Mouse (Mus musculus) erythroblast, embryonic 14.5 days (primary cell): ENCODE measurements at regions not wholly inside any gene's neighbourhood (a gene's known extent, or its start where the extent isn't known, plus 50 kb on each side); places are given as distances from the start of the nearest gene placed in this dataset.

ENCODE experiments used
- H3K27me3 ChIP-seq: 2 replicates; pipeline ENCODE4 v1.6.1; 2012; ENCODE audit warnings: inconsistent platforms; ENCODE audit not compliant: control insufficient read depth
- H3K36me3 ChIP-seq: 2 replicates; pipeline ENCODE4 v1.6.1; 2012; ENCODE audit warnings: mild to moderate bottlenecking, inconsistent platforms; ENCODE audit not compliant: control insufficient read depth
- H3K4me1 ChIP-seq: 2 replicates; pipeline ENCODE4 v1.6.1; 2012; ENCODE audit warnings: inconsistent platforms; ENCODE audit not compliant: control insufficient read depth
- H3K4me3 ChIP-seq: replicated peaks from 2 replicates; pipeline ENCODE3; 2012; ENCODE audit warnings: moderate library complexity, mild to moderate bottlenecking, inconsistent platforms
- H3K9me3 ChIP-seq: 2 replicates; pipeline ENCODE4 v1.6.1; 2012; ENCODE audit warnings: low read length, inconsistent platforms, mixed read lengths; ENCODE audit not compliant: control insufficient read depth
- GATA1 ChIP-seq: IDR thresholded peaks from 2 replicates; pipeline ENCODE4 v1.6.1; 2012; ENCODE audit warnings: low read length, inconsistent platforms, mixed read lengths
- TAL1 ChIP-seq: IDR thresholded peaks from 3 replicates; pipeline ENCODE4 v1.6.1; 2012; ENCODE audit warnings: low read length, inconsistent platforms, mixed read lengths

DNA sequence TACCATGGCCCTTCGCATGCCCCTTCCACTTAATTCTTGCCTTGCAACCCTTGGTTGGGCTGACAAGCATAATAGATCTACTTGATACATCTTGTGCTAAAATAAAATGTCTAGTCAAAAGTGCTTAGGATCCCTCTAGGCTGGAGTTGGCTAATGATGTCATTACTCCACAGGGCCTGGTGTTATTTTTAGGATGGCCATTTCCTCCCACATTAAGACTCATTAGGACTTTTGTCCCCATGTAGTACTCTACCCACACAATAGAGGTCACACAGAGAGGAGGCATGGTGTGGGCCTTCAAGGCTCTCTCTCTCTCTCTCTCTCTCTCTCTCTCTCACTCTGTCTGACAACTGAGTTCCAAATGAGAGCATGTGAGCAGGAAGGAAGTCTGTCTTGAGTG is 60.4 kb upstream of the Cadm1 start:
- no peaks in the 10 kb centered on the region for H3K4me1 ChIP-seq
- no peak for TF ChIP-seq GATA1
- TF ChIP-seq TAL1, result no peak
- no peaks in the 10 kb centered on the region for H3K36me3 ChIP-seq
- H3K4me3 ChIP-seq, result no peak overlapping the region
- no peaks in the 10 kb centered on the region; the same call in 1 of the 2 replicates for H3K9me3 ChIP-seq
- H3K27me3 ChIP-seq, result no peaks in the 10 kb centered on the region

DNA sequence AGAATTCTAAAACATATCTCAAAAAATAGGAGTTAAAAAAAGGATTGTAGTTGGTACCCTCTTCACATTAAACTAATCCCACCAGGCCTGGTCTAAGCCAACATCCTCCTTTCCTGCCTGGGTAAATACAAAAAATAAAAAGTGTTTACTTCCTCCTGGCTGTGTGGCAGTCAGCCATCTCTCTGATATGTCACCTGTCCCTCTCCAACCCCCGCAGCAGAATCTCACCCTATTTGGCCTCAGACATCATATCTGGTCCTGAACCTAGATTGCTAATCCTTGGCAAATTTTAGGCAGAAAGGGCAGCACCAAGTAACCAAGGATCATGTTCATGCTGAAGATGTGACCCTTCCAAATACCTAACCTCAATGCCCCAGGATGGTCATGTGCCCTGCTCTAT is 59.2 kb upstream of the Cadm1 start:
- Histone ChIP-seq H3K27me3 (no peaks in the 10 kb centered on the region), H3K4me1 (no peaks in the 10 kb centered on the region), H3K36me3 (no peaks in the 10 kb centered on the region), H3K9me3 (no peaks in the 10 kb centered on the region; the same call in 1 of the 2 replicates), H3K4me3 (no peak overlapping the region)
- no peak for TF ChIP-seq GATA1
- TF ChIP-seq TAL1, result no peak

DNA sequence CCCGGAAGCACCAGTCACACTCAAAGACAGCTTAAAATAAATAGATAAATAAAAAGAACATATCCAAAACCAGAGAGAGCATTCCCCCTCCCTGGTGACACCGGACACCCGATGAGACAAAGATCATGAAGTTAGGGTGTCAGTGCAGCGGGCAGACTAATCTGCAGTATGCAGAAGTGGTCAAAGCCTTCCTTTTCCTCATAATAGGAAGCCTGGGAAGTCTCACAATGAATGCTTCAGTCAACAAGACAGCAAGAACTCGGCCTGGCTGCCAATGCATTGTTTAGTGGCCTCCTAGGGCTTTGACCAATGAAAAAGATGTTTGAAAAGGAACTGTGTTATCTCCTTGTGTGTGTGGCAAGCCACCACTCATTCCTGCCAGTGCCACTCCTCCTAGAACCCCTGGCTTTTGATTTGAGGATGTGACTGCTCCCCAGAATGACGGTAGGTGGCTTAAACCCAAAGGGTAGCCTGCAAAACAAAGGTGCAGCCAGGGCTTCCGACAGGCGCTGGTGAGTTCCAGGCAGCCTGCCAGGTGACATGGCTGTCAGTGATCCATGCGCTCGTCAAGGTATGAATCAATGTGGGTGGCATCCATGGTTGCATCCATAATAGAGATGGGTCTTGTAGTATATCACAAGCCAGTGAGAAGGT is 58.1 kb upstream of the Cadm1 start:
- TF ChIP-seq GATA1, result no peak
- no peak for TF ChIP-seq TAL1
- Histone ChIP-seq H3K27me3 (no peaks in the 10 kb centered on the region), H3K36me3 (no peaks in the 10 kb centered on the region), H3K4me1 (no peaks in the 10 kb centered on the region), H3K4me3 (no peak overlapping the region), H3K9me3 (no peaks in the 10 kb centered on the region; the same call in 1 of the 2 replicates)

DNA sequence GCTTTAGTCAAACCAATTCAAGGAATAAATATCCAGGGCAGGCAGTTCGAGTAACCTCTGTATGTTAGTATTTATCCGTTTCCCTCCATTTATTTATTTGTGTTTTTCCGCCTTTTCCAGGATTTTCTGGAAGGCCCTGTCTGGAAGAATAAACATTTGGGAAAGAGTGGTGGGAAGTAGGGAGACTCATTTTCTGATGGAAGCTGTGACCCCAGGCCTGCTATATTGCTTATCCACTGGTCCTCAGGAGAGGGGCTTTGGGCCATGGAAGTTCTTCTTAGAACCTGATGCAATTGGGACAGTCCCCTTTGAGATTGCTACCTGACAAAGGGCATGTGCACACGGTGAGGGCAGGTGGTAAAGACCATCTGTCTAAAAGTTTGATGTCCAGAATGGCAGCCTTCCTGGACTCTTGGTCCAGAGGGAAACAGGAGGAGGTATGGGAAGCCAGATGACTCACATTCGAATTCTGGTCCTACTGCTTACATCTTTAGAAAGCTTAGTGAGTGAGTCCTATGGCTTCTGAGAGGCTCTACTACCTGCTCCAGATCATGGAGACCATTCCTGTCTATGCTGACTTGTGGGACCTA is 56.1 kb upstream of the Cadm1 start:
- no peaks in the 10 kb centered on the region for H3K4me1 ChIP-seq
- no peaks in the 10 kb centered on the region for H3K9me3 ChIP-seq
- H3K4me3 ChIP-seq, result no peak overlapping the region
- no peaks in the 10 kb centered on the region for H3K36me3 ChIP-seq
- TF ChIP-seq TAL1, result no peak
- no peak for TF ChIP-seq GATA1
- H3K27me3 ChIP-seq, result no peaks in the 10 kb centered on the region

DNA sequence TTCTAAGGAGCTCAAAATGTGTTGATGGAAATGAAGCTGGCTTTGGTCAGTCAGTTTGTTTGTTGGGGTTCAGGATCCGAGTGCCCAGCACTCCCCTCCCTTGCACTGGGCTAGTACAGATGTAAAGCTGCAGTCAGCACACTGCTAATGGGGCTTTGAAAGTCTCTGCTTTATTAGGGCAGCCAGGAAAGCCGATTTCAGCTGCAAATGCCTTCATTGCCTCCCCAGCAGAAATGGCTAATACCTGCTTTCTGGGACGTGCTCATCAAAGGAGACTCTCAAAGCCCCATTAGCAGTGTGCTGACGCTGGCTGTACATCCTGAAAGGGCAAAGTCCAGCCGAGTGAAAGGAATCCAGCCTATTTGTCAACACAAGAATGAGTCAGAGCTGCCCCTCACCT is 55.2 kb upstream of the Cadm1 start:
- Histone ChIP-seq H3K4me3 (no peak overlapping the region), H3K27me3 (no peaks in the 10 kb centered on the region), H3K36me3 (no peaks in the 10 kb centered on the region), H3K4me1 (no peaks in the 10 kb centered on the region), H3K9me3 (no peaks in the 10 kb centered on the region)
- no peak for TF ChIP-seq GATA1
- TF ChIP-seq TAL1, result no peak

DNA sequence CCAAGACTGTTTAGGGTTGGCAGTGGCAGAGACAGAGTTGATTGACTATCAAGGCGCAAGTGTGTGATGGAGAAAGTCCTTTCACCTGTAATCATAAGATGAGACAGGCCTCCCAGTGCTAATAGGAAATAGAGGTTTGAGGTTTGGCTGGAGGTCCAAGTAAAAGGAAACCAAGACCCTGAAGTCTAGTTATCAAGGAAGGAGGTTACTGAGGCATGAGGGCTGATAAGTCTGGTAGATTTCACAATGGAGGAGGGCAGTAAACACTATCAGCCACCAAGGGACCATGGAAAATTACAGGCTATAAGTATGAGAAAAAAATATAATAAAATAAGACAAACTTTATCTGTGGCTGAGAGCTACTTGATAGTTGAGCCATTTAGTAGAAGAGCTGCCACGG is 52.1 kb upstream of the Cadm1 start:
- Histone ChIP-seq H3K9me3 (no peaks in the 10 kb centered on the region), H3K4me3 (no peak overlapping the region), H3K4me1 (no peaks in the 10 kb centered on the region), H3K27me3 (no peaks in the 10 kb centered on the region), H3K36me3 (no peaks in the 10 kb centered on the region)
- TF ChIP-seq TAL1 (no peak), GATA1 (no peak)
